Mouse (Mus musculus) 3T3-L1 (cell line): ENCODE data around the gene Ddx39b.

Experiments used
- DNase-seq: peaks from one replicate; pipeline ENCODE4 v3.0.0-alpha.2; 2015; ENCODE audit warnings: low read depth, low spot score

The Ddx39b gene

DNA sequence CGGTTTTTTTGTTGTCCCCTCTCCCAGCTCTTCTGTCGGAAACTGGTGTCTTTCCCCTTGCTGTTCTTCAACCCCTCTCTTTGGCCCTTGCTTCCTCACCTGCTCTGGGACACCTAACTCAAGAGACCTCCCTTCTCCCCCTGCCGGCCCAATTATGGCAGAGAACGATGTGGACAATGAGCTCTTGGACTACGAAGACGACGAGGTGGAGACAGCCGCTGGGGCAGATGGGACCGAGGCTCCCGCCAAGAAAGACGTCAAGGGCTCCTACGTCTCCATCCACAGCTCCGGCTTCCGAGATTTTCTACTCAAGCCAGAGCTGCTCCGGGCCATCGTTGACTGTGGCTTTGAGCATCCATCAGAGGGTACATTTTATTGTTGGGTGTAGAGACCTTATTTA lies 1.5 kb downstream of the Ddx39b start:
- peak; percentile 81 for DNase-seq

- DNase-seq, result no peak
Measured at GRCm38 (mm10) chr17:35244999-35245398, 3.5 kb downstream of the Ddx39b start.

DNA sequence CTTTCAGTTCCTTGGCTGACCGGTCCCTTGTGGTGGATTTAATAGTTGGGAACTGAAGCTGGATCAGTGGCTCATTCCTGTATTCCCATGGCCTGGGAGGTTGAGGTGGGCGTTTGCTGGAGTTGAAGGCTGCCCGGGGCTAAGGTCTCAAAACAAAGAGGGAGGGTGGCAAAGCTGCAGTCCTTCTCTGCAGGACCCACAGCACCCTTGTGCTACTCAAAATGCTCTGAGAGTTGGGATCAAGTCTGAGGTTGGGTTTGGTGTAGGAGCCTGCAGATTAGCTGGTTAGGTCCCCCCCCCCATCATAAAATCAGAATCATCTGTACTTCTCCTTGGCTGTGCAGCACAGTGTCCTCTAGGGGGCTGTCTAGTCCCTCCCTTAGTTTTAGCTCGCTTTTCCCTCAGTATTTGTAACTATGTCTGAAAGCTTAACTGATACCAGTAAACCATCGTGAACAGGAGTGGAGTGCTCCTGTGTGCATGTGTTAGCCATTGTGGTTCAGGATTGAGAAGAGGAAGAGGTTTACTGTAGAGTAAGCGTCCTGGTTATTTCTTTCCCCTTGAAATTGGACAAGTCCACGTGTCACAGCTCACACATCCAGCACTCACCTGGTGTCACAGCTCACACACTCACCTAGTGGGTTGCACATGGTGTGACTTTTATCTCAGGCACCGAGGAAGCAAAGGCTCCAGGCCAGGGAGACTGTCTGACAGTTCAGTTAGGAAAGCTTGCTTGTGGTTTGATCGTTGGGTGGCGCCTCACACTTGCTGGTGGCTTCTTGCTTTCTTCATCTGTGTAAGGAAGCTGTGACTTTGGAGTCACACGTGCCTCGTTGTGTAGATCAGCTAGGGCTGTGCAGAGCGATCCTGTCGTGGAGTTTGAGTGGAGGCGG lies 4.4 kb downstream of the Ddx39b start:
- DNase-seq, result peak; percentile 70

GRCm38 (mm10) chr17:35247144-35247543 lies 5.6 kb downstream of the Ddx39b start:
- DNase-seq, result no peak

DNA sequence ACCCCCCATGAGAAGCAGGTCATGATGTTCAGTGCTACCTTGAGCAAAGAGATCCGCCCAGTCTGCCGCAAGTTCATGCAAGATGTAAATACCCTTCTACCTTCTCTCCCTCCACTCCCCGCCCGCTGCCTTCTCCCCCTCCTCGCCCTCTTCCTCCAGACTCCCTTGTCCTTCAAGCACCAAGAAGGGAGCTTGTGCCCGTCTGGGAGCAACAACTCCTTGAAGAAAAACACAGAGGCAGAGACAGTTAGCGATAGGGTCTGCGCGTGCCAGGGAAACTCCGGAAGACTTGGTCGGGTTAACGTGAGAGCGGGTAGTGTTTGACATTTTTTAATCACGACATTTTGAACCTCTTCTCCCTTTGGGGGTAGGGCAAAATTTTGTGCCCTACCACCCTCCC lies 7.4 kb downstream of the Ddx39b start:
- DNase-seq, result no peak

GRCm38 (mm10) chr17:35249451-35250197 lies 8.1 kb downstream of the Ddx39b start:
- DNase-seq, result no peak

DNA sequence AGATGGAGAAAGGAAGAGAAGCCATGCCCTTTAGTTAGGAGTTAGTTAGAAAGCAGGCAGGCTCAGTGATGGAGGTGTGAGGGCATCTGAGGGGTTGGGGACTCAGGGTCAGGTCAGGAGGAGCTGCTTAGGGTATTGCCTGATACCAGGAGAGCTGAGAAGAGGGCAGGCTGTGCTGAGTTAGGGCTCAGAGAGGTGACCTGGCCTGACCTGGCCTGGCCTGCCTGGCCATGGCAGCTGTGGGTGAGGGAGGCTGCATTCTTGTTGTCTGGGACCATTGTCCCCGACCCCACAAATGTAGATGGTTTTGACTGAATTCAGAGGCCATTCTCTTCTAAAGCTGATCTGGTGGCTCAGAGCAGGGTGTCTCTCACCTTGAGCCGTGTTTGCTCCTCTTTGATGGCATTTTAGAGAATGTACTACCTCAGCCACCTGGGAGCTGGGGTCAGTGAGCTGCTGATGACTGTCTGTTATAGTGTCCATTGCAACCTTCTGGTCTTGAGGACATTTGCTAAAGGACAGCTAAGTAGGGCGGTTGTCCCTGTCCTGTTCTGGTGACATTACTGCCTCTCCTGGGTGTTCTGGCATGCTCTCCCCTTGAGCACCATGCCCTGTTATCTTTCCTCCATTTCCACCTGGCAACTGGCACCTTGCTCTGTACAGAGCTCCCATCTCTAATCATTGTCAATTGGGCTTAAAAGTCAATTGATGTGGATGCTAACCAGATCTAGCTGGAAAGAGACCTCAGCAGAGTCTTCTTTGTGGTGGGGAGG lies 9.0 kb downstream of the Ddx39b start:
- no peak for DNase-seq

- DNase-seq, result no peak
Measured at GRCm38 (mm10) chr17:35251162-35251719, 9.7 kb downstream of the Ddx39b start.

DNA sequence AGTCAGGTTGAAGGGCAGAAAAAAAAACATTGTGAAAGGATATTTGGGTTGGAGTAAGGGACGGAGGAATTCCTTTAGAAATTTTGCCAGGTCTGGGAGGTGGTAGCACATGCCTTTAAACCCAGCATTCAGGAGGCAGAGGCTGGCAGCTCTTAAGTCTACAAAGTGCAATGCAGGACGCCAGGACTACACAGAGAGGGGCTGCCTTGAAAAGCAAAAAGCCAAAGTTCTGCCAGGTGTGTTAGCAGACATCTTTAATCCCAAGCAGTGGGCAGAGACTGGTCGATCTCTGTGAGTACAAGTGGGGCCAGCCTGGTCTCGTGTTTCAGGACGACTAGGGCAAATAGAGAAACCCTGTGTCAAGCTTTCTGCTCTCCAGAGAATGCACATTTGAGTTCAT lies 10.4 kb downstream of the Ddx39b start:
- no peak for DNase-seq

DNA sequence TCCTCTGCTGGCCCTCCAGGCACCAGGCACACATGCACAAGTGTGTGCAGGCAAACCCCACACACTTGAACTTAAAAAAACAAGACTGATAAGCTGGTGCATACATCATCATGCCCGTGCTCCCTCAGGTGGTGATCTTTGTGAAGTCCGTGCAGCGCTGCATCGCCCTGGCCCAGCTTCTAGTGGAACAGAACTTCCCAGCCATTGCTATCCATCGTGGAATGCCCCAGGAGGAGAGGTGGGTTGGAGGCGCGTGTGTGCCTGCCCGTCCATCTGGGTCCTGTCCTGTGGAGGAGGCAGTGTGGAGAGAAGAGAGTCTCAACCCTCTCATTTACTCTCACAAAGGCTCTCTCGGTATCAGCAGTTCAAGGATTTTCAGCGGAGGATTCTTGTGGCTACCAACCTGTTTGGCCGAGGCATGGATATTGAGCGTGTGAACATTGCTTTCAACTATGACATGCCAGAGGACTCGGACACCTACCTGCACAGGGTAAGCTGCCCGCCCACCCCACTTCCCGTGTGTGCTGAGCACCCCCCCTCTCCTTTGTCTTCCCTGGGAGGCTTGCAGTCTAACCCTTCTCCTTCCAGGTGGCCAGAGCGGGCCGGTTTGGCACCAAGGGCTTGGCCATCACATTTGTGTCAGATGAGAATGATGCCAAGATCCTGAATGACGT lies 11.2 kb downstream of the Ddx39b start:
- DNase-seq, result no peak

- no peak for DNase-seq
Measured at GRCm38 (mm10) chr17:35253293-35254093, 11.9 kb downstream of the Ddx39b start.

GRCm38 (mm10) chr17:35254241-35255098 lies 12.9 kb downstream of the Ddx39b start:
- DNase-seq, result peak; percentile 73

- no peak for DNase-seq
Measured at GRCm38 (mm10) chr17:35255301-35255700, 13.8 kb downstream of the Ddx39b start.

GRCm38 (mm10) chr17:35255704-35256103 lies 14.2 kb downstream of the Ddx39b start:
- no peak for DNase-seq

DNA sequence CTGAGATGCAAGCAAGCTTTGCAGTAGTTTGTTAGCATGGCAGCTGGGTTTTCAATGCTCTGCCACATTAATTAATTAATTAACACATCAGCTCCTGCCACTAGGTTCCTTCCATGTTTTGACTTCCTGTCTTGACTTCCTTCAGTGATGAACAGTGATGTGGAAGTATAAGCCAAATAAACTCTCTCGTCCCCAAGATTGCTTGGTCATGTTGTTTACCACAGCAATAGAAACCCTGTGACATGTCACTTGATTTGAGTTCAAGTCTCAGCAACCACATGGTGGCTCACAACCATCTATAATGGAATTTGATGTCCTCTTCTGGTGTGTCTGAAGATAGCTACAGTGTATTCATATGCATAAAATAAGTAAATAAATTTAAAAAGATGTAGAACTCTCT lies 15.8 kb downstream of the Ddx39b start:
- no peak for DNase-seq

- DNase-seq, result peak; percentile 99
Measured at GRCm38 (mm10) chr17:35257824-35258491, 16.4 kb downstream of the Ddx39b start.

DNA sequence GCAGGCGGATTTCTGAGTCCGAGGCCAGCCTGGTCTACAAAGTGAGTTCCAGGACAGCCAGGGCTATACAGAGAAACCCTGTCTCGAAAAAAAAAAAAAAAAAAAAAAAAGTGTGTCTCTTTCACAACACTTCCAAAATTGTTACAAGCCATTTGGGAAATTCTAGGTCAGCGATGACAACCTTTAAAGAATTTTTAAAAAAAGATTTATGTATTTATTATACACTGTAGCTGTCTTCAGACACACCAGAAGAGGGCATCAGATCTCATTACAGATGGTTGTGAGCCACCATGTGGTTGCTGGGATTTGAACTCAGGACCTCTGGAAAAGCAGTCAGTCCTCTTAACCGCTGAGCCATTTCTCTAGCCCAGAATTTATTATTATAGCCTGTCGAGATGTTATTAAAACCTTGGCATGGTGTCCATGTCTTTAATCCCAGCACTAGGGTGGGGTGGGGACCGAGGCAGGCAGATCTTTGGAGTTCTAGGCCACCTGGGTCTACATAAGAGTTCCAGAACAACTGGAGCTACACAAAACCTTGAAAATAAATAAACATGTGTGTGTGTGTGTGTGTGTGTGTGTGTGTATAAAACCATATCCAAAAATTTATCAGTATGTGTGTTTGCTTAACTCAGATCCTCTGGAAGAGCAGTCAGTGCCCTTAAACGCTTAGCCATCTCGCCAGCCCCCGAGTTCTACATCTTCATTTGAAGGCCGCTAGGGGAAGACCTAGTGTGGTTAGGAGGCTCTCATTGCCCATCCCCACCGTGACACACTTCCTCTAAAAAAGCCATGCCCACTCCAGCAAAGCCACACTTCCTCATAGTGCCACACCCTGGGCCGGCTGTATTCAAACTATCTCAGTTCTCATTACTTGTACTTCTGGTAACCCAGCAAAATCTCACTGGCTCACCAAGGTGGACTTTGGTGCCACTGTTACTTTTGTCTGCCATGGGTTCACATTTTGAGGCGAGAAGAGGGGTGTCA lies 17.2 kb downstream of the Ddx39b start:
- peak; percentile 74 for DNase-seq

DNA sequence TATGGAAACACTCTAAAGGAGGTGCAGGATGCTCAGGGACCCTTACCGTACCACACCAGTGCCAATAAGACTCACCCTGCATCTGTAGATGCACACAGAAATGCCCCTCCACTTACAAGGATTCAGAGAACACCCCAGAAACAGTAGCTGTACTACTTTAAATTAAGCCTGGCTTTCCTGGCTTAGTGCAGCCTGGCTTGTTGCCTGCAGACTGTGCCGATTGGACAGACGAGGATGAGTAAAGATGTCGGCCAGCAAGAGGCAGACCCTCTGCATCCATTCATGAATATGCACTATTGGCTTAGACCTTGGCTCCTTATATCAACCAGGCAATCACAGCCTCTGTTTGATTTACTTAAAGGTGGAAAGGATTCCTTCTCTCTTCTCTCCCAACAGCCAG lies 18.1 kb downstream of the Ddx39b start:
- no peak for DNase-seq
